28 mouse cellular contexts compared by ENCODE assay signal in genomic region chr14:8040911-8041678, GRCm38 (mm10). TPM values are rescaled to one million over a fixed set of nuclear protein-coding genes. Genes with fewer than 3 reads are reported as not detected.
DNase-seq lines count a peak whose midpoint lies in the region; ATAC-seq and TF ChIP-seq lines count a peak whose summit lies in the region.
"Had no signal": no experiment of that assay in that cellular context is flagged by ENCODE, and none has a peak within 500 bp of the region (broad histone marks: within the 10 kb centered on the region; RNA-seq: fewer than 3 reads in every experiment).

No protein-coding gene starts in this region.

- H3K36me3 ChIP-seq in ES-Bruce4 (ENCODE audit: control insufficient read depth, insufficient read depth, low read length, poor library complexity, severe bottlenecking): no peaks in the 10 kb centered on the region
- no peaks in the 10 kb centered on the region for H3K36me3 ChIP-seq in intestine, embryonic 15.5 days
- H3K36me3 ChIP-seq: G1E; heart, embryonic 12.5 days; heart, embryonic 15.5 days had no signal

- H3K9ac ChIP-seq in ES-Bruce4 (ENCODE audit: low read depth, poor library complexity, severe bottlenecking): no peak overlapping the region
- no peak overlapping the region for H3K9ac ChIP-seq in intestine, embryonic 15.5 days
- H3K9ac ChIP-seq: forebrain, postnatal 0 days; heart, embryonic 12.5 days; heart, embryonic 15.5 days; hindbrain, embryonic 14.5 days had no signal

- peak; percentile 50; the same call in 1 of the 2 replicates for TF ChIP-seq EP300 in ES-Bruce4 (IDR thresholded peaks at IDR 0.05; ENCODE audit: insufficient read depth, low read depth, low read length)

- no peak for ATAC-seq in intestine, embryonic 15.5 days
- ATAC-seq: CD4-positive, CD25-positive, alpha-beta regulatory T cell, adult 4 months; forebrain, embryonic 14.5 days; forebrain, postnatal 0 days; hindbrain, postnatal 0 days; inflammation-experienced regulatory T-cells, adult 6 months; intestine, postnatal 0 days; Patski had no signal

- TF ChIP-seq POLR2A in ES-Bruce4 (IDR thresholded peaks at IDR 0.05; ENCODE audit: insufficient read depth, low read length): no peak

- H3K4me2 ChIP-seq in intestine, embryonic 15.5 days (replicated peaks): no peak overlapping the region
- H3K4me2 ChIP-seq: heart, embryonic 12.5 days; heart, embryonic 15.5 days; hindbrain, embryonic 14.5 days had no signal

- no peak for TF ChIP-seq CTCF in layer of hippocampus, adult 2 months (conservative IDR thresholded peaks at IDR 0.05)
- TF ChIP-seq CTCF in ES-Bruce4 (IDR thresholded peaks at IDR 0.05; ENCODE audit: low read depth, low read length): no peak

- H3K27me3 ChIP-seq in ES-Bruce4 (ENCODE audit: control insufficient read depth, insufficient read depth, low read length, poor library complexity, severe bottlenecking): no peaks in the 10 kb centered on the region
- no peaks in the 10 kb centered on the region for H3K27me3 ChIP-seq in intestine, embryonic 15.5 days (replicated peaks)
- H3K27me3 ChIP-seq: heart, embryonic 12.5 days; heart, embryonic 15.5 days; Patski had no signal

- H3K27ac ChIP-seq in layer of hippocampus, adult 2 months: peak overlapping the region; percentile 51; the same call in 1 of the 2 replicates
- H3K27ac ChIP-seq in ES-Bruce4 (ENCODE audit: insufficient read depth, low read length): peak overlapping the region; percentile 20; the same call in 1 of the 2 replicates
- H3K27ac ChIP-seq in intestine, embryonic 15.5 days: no peak overlapping the region
- H3K27ac ChIP-seq: heart, embryonic 15.5 days; hindbrain, embryonic 14.5 days; hindbrain, postnatal 0 days had no signal

- no peaks in the 10 kb centered on the region for H3K9me3 ChIP-seq in ES-Bruce4 (replicated peaks; ENCODE audit: control insufficient read depth, insufficient read depth, low read length, poor library complexity, severe bottlenecking)
- H3K9me3 ChIP-seq in intestine, embryonic 15.5 days: no peaks in the 10 kb centered on the region
- H3K9me3 ChIP-seq: G1E; heart, embryonic 12.5 days; heart, embryonic 15.5 days had no signal

- H3K4me3 ChIP-seq in layer of hippocampus, adult 2 months: no peak overlapping the region
- H3K4me3 ChIP-seq in ES-Bruce4 (ENCODE audit: low read depth, low read length): no peak overlapping the region
- H3K4me3 ChIP-seq in intestine, embryonic 15.5 days (replicated peaks): no peak overlapping the region
- H3K4me3 ChIP-seq: gastrocnemius, adult 2 months; heart, embryonic 12.5 days; heart, embryonic 15.5 days had no signal

- 87% methylated on average over 12 of the region's 12 CpGs for WGBS in intestine, embryonic 15.5 days

- H3K4me1 ChIP-seq in ES-Bruce4 (ENCODE audit: control insufficient read depth, insufficient read depth, low read length): peaks cover 3% of the 10 kb centered on the region
- no peaks in the 10 kb centered on the region for H3K4me1 ChIP-seq in intestine, embryonic 15.5 days (replicated peaks)
- H3K4me1 ChIP-seq: heart, embryonic 12.5 days; heart, embryonic 15.5 days had no signal

- peak; percentile 11 for DNase-seq in cerebellum, adult 11-12 months
- DNase-seq in cerebellum, adult 11 months: no peak
- DNase-seq in layer of hippocampus, adult 2 months (ENCODE audit: low spot score in 2 of 2): no peak
- no peak for DNase-seq in layer of hippocampus, postnatal 10 days (ENCODE audit: low spot score in 2 of 2)
- DNase-seq in gonadal fat pad, adult 2 months (ENCODE audit: low read depth): peak; percentile 91
- DNase-seq: cerebellum, adult 18-20 months; cerebellum, adult 9-10 months; cerebellum, postnatal 14 days; forebrain, postnatal 0 days; gastrocnemius, adult 2 months; gastrocnemius, postnatal 14 days; heart, postnatal 10 days; heart, postnatal 4 days; kidney, adult 2 months had no signal

RNA-seq across cellular contexts. Expression of gene Abhd6, which starts 38.4 kb away (rescaled TPM):
- total RNA-seq in layer of hippocampus, adult 2 months (2021): 10 to 100 TPM; 77.1 to 78.0 TPM
- 10 to 100 TPM; 41.7 to 42.6 TPM for total RNA-seq in layer of hippocampus, postnatal 10 days (2021)
- polyA plus RNA-seq in ES-Bruce4 (2011; ENCODE audit: insufficient read depth, insufficient read length, low read depth, missing spikeins): 12.6 and 14.9 TPM in 2 replicates
- 15.3 and 17.2 TPM in 2 replicates for polyA plus RNA-seq in gonadal fat pad, adult 2 months (2012; rRNA removed)
- 13.5 and 14.0 TPM in 2 replicates for polyA plus RNA-seq in intestine, embryonic 15.5 days (2015; fragmentation: Nextera tagmentation; extraction: Ambion mirVana)
- total RNA-seq: G1E had no signal
- polyA plus RNA-seq: G1E had no signal

RNA-seq across cellular contexts. Expression of gene Rpp14, which starts 39.1 kb away (rescaled TPM):
- total RNA-seq in layer of hippocampus, adult 2 months (2021): 10 to 100 TPM; 30.5 to 31.7 TPM
- total RNA-seq in layer of hippocampus, postnatal 10 days (2021): 10 to 100 TPM; 20.2 to 25.7 TPM
- polyA plus RNA-seq in ES-Bruce4 (2011; ENCODE audit: insufficient read depth, insufficient read length, low read depth, missing spikeins): 40.5 and 47.1 TPM in 2 replicates
- 7.9 and 9.3 TPM in 2 replicates for polyA plus RNA-seq in gonadal fat pad, adult 2 months (2012; rRNA removed)
- polyA plus RNA-seq in intestine, embryonic 15.5 days (2015; fragmentation: Nextera tagmentation; extraction: Ambion mirVana): 52.1 and 53.7 TPM in 2 replicates

RNA-seq across cellular contexts. Expression of gene Dnase1l3, which starts 46.7 kb away (rescaled TPM):
- not detected for total RNA-seq in layer of hippocampus, adult 2 months (2021)
- total RNA-seq in layer of hippocampus, postnatal 10 days (2021): under 1 TPM in 1 of 2 experiments, not detected in 1; 0.07 TPM
- 0.27 and 0.30 TPM in 2 replicates for polyA plus RNA-seq in ES-Bruce4 (2011; ENCODE audit: insufficient read depth, insufficient read length, low read depth, missing spikeins)
- 1.4 and 2.1 TPM in 2 replicates for polyA plus RNA-seq in gonadal fat pad, adult 2 months (2012; rRNA removed)
- polyA plus RNA-seq in intestine, embryonic 15.5 days (2015; fragmentation: Nextera tagmentation; extraction: Ambion mirVana): 1.1 and 1.2 TPM in 2 replicates
- total RNA-seq: forebrain, postnatal 0 days; gastrocnemius, adult 2 months; heart, postnatal 10 days; heart, postnatal 4 days; hindbrain, postnatal 0 days had no signal
- polyA plus RNA-seq: C2C12; forebrain, embryonic 11.5 days; G1E had no signal

RNA-seq across cellular contexts. Expression of gene Pxk, which starts 56.9 kb away (rescaled TPM):
- 10 to 100 TPM; 28.5 to 28.9 TPM for total RNA-seq in layer of hippocampus, adult 2 months (2021)
- 10 to 100 TPM; 26.1 to 27.2 TPM for total RNA-seq in layer of hippocampus, postnatal 10 days (2021)
- polyA plus RNA-seq in ES-Bruce4 (2011; ENCODE audit: insufficient read depth, insufficient read length, low read depth, missing spikeins): 19.8 and 24.2 TPM in 2 replicates
- polyA plus RNA-seq in gonadal fat pad, adult 2 months (2012; rRNA removed): 23.3 and 24.0 TPM in 2 replicates
- 35.2 and 36.3 TPM in 2 replicates for polyA plus RNA-seq in intestine, embryonic 15.5 days (2015; fragmentation: Nextera tagmentation; extraction: Ambion mirVana)

Comparison
In these comparisons a context has a peak if more than half of its experiments do, and no peak if none do; other contexts are left out.
1. DNase-seq: peak in cerebellum, adult 11-12 months (single experiment) and gonadal fat pad, adult 2 months (single experiment); none in cerebellum, adult 11 months (single experiment), layer of hippocampus, adult 2 months (0 of 2) and layer of hippocampus, postnatal 10 days (0 of 2).